ENCODE assay signal across 8 mouse cellular contexts in genomic region chr1:161034435-161035280, GRCm38 (mm10). TPM values are rescaled to one million over a fixed set of nuclear protein-coding genes. Genes with fewer than 3 reads are reported as not detected.
A peak's percentile ranks its signal among the peaks of the same experiment; 100 is the strongest.
DNase-seq lines count a peak whose midpoint lies in the region; ATAC-seq lines count a peak whose summit lies in the region.

TSS of gene Zbtb37 (minus strand) at chr1:161034849.

- peak; percentile 99 for DNase-seq in adipocyte (ENCODE audit: low spot score)
- peak; percentile 96 for DNase-seq in embryo, embryonic 10 days (ENCODE audit: low spot score)
- peak; percentile 96 for DNase-seq in gastrocnemius, postnatal 10 days
- DNase-seq in left cerebral cortex, postnatal 10 days (ENCODE audit: extremely low spot score in 1 of 2, low spot score in 2 of 2), result peak; percentile 99
- peak; percentile 96 for DNase-seq in right cerebral cortex, postnatal 25 days
- DNase-seq in urinary bladder, postnatal 4 days (ENCODE audit: low spot score in 2 of 2), result peak; percentile 98 to 99

- ATAC-seq in inflammation-experienced regulatory T-cells, adult 6 months, result peak; percentile 91
- peak; percentile 58 for ATAC-seq in megakaryocyte-erythroid progenitor cell, adult 5-6 weeks (replicated peaks; ENCODE audit: low FRiP score, low TSS enrichment, poor library complexity, severe bottlenecking)

- intact Hi-C loops in left cerebral cortex, postnatal 10 days (cut with DNase I), result no loop called here

RNA-seq across cellular contexts. Expression of gene Zbtb37, which starts in this region (rescaled TPM):
- 10 to 100 TPM in 1 of 2 experiments, 1 to 10 TPM in 1; 7.0 to 12.0 TPM for total RNA-seq in gastrocnemius, postnatal 10 days (2021)
- polyA plus RNA-seq in inflammation-experienced regulatory T-cells, adult 6 months (2017; shearing (Covaris generic)), result 1 to 10 TPM; 6.0 to 8.8 (median 7.1) TPM
- 10 to 100 TPM; 18.4 to 29.5 TPM for total RNA-seq in left cerebral cortex, postnatal 10 days (2021)
- total RNA-seq in megakaryocyte-erythroid progenitor cell, adult 5-6 weeks (2014; fragmentation: Nextera tagmentation), result 5.4 and 11.5 TPM in 2 replicates
- 7.5 and 8.3 TPM in 2 replicates for total RNA-seq in megakaryocyte-erythroid progenitor cell, adult 5-6 weeks (2017)

Comparison
In these comparisons a context has a peak if more than half of its experiments do, and no peak if none do; other contexts are left out.
1. Peak in every context shown above with its lines: DNase-seq and ATAC-seq.